Mouse (Mus musculus) limb, embryonic 10.5 days (tissue): ENCODE measurements around the gene Extl1. TPM values are rescaled to one million over a fixed set of nuclear protein-coding genes. Genes with fewer than 3 reads are reported as not detected.

Source experiments
- DNase-seq: peaks from one replicate; pipeline ENCODE4 v3.0.0-alpha.2; 2017; ENCODE audit warnings: low spot score
- H3K27ac ChIP-seq: fragments of 300-500 bp; sonication (generic); 2 replicates; pipeline ENCODE4 v1.5.1; 2016; ENCODE audit warnings: mild to moderate bottlenecking
- H3K27me3 ChIP-seq: fragments of 300-500 bp; sonication (generic); 2 replicates; pipeline ENCODE4 v1.6.1; 2016; ENCODE audit warnings: low read depth, mild to moderate bottlenecking; ENCODE audit not compliant: poor library complexity, severe bottlenecking
- H3K36me3 ChIP-seq: fragments of 300-500 bp; sonication (generic); 2 replicates; pipeline ENCODE4 v1.6.1; 2016; ENCODE audit warnings: mild to moderate bottlenecking, moderate library complexity
- H3K4me1 ChIP-seq: fragments of 300-500 bp; sonication (generic); 2 replicates; pipeline ENCODE4 v1.6.1; 2016
- H3K4me3 ChIP-seq: fragments of 300-500 bp; sonication (generic); 2 replicates; pipeline ENCODE4 v1.5.1; 2016; ENCODE audit warnings: mild to moderate bottlenecking, moderate library complexity
- H3K9me3 ChIP-seq: fragments of 300-500 bp; sonication (generic); replicated peaks from 2 replicates; pipeline ENCODE4 v1.6.1; 2016; ENCODE audit warnings: mild to moderate bottlenecking
- WGBS: fragments of 180-500 bp; shearing (Covaris S2); methylation state at CpG from one replicate; pipeline ENCODE4 v1.1.7; 2016; 5-methylcytosine and 5-hydroxymethylcytosine counted together
- polyA plus RNA-seq: library from polyadenylated mRNA; unstranded; fragments of >200 nt; fragmentation: Nextera tagmentation; extraction: Ambion mirVana; gene quantifications from 2 replicates; pipeline ENCODE4 v1.2.1, GENCODE M21; 2016

Extl1 gene
- polyA plus RNA-seq, 1 experiment from 2014 or later: 0.75 TPM

GRCm38 (mm10) chr4:134401856-134402570 lies 18.4 kb upstream of the Extl1 start:
- peaks cover 35% of the 10 kb centered on the region for H3K4me1 ChIP-seq
- DNase-seq: no peak

GRCm38 (mm10) chr4:134401181-134401661 lies 17.6 kb upstream of the Extl1 start:
- H3K27ac ChIP-seq: peak overlapping the region; percentile 72
- H3K27me3 ChIP-seq: no peaks in the 10 kb centered on the region
- 0 out of 2 replicates have a peak, but pooled peaks cover 2% of the 10 kb centered on the region for H3K36me3 ChIP-seq
- peaks cover 42% of the 10 kb centered on the region for H3K4me1 ChIP-seq
- H3K9me3 ChIP-seq: no peaks in the 10 kb centered on the region
- WGBS: 14% methylated on average over 19 of the region's 19 CpGs
- peak overlapping the region; percentile 50 for H3K4me3 ChIP-seq
- DNase-seq: peak; percentile 71

More at GRCm38 (mm10) chr4:134401856-134402570, 18.4 kb upstream of the Extl1 start:
- WGBS: 69% methylated on average over 16 of the region's 16 CpGs
- Histone ChIP-seq H3K4me3 (peak overlapping the region; percentile 50; the same call in 1 of the 2 replicates), H3K9me3 (no peaks in the 10 kb centered on the region), H3K27ac (no peak overlapping the region; the same call in 1 of the 2 replicates), H3K27me3 (no peaks in the 10 kb centered on the region), H3K36me3 (0 out of 2 replicates have a peak, but pooled peaks cover 2% of the 10 kb centered on the region)

- peaks cover 42% of the 10 kb centered on the region for H3K4me1 ChIP-seq
- H3K9me3 ChIP-seq: no peaks in the 10 kb centered on the region
- no peak for DNase-seq
- 0 out of 2 replicates have a peak, but pooled peaks cover 2% of the 10 kb centered on the region for H3K36me3 ChIP-seq
- H3K4me3 ChIP-seq: no peak overlapping the region
- H3K27me3 ChIP-seq: no peaks in the 10 kb centered on the region
- 40% methylated on average over 5 of the region's 5 CpGs for WGBS
- no peak overlapping the region for H3K27ac ChIP-seq
These were observed 16.6 kb upstream of the Extl1 start for GRCm38 (mm10) chr4:134400206-134400605.

GRCm38 (mm10) chr4:134397732-134398131 lies 14.1 kb upstream of the Extl1 start:
- WGBS: 88% methylated on average over 9 of the region's 9 CpGs
- Histone ChIP-seq H3K27me3 (no peaks in the 10 kb centered on the region), H3K9me3 (no peaks in the 10 kb centered on the region), H3K4me3 (no peak overlapping the region), H3K4me1 (peaks cover 45% of the 10 kb centered on the region), H3K27ac (no peak overlapping the region), H3K36me3 (no peaks in the 10 kb centered on the region)
- no peak for DNase-seq

GRCm38 (mm10) chr4:134397121-134397520 lies 13.5 kb upstream of the Extl1 start:
- H3K9me3 ChIP-seq: no peaks in the 10 kb centered on the region
- WGBS: 53% methylated on average over 7 of the region's 7 CpGs
- H3K4me1 ChIP-seq: peaks cover 48% of the 10 kb centered on the region
- H3K27ac ChIP-seq: peak overlapping the region; percentile 71
- H3K27me3 ChIP-seq: no peaks in the 10 kb centered on the region
- peak overlapping the region; percentile 57 for H3K4me3 ChIP-seq
- H3K36me3 ChIP-seq: no peaks in the 10 kb centered on the region
- no peak for DNase-seq

- peak; percentile 94 for DNase-seq
- peaks cover 39% of the 10 kb centered on the region for H3K4me1 ChIP-seq
- H3K36me3 ChIP-seq: no peaks in the 10 kb centered on the region
- H3K9me3 ChIP-seq: no peaks in the 10 kb centered on the region
- H3K4me3 ChIP-seq: peak within 1 kb of the TSS; percentile 57
- no peaks in the 10 kb centered on the region for H3K27me3 ChIP-seq
- H3K27ac ChIP-seq: peak within 1 kb of the TSS; percentile 75
- WGBS: under 1% methylated on average over 31 of the region's 31 CpGs
These were observed 12.6 kb upstream of the Extl1 start, which contains the start of gene Pafah2 for GRCm38 (mm10) chr4:134395977-134396825. TSS of gene Pafah2 (plus strand) at chr4:134396320.

GRCm38 (mm10) chr4:134395142-134395541 lies 11.5 kb upstream of the Extl1 start:
- Histone ChIP-seq H3K4me1 (peaks cover 29% of the 10 kb centered on the region), H3K27me3 (no peaks in the 10 kb centered on the region), H3K27ac (no peak overlapping the region), H3K9me3 (no peaks in the 10 kb centered on the region), H3K36me3 (no peaks in the 10 kb centered on the region), H3K4me3 (no peak overlapping the region)
- WGBS: 88% methylated on average over 7 of the region's 7 CpGs
- DNase-seq: no peak

GRCm38 (mm10) chr4:134393026-134393425 lies 9.4 kb upstream of the Extl1 start:
- Histone ChIP-seq H3K9me3 (no peaks in the 10 kb centered on the region), H3K4me1 (peaks cover 28% of the 10 kb centered on the region), H3K27me3 (no peaks in the 10 kb centered on the region), H3K4me3 (no peak overlapping the region), H3K27ac (peak overlapping the region; percentile 57; the same call in 1 of the 2 replicates), H3K36me3 (no peaks in the 10 kb centered on the region)
- DNase-seq: peak; percentile 50
- 31% methylated on average over 12 of the region's 12 CpGs for WGBS

GRCm38 (mm10) chr4:134392595-134392994 lies 8.9 kb upstream of the Extl1 start:
- 27% methylated on average over 8 of the region's 8 CpGs for WGBS
- H3K27me3 ChIP-seq: no peaks in the 10 kb centered on the region
- peaks cover 24% of the 10 kb centered on the region for H3K4me1 ChIP-seq
- H3K4me3 ChIP-seq: peak overlapping the region; percentile 13; the same call in 1 of the 2 replicates
- H3K9me3 ChIP-seq: no peaks in the 10 kb centered on the region
- DNase-seq: no peak
- no peaks in the 10 kb centered on the region for H3K36me3 ChIP-seq
- H3K27ac ChIP-seq: peak overlapping the region; percentile 57; the same call in 1 of the 2 replicates

GRCm38 (mm10) chr4:134391636-134392035 lies 8.0 kb upstream of the Extl1 start:
- Histone ChIP-seq H3K27ac (no peak overlapping the region), H3K9me3 (no peaks in the 10 kb centered on the region), H3K36me3 (no peaks in the 10 kb centered on the region), H3K27me3 (no peaks in the 10 kb centered on the region), H3K4me1 (peaks cover 14% of the 10 kb centered on the region), H3K4me3 (no peak overlapping the region)
- 94% methylated on average over 1 of the region's 1 CpGs for WGBS
- no peak for DNase-seq

GRCm38 (mm10) chr4:134388397-134388796 lies 4.7 kb upstream of the Extl1 start:
- H3K36me3 ChIP-seq: no peaks in the 10 kb centered on the region
- no peaks in the 10 kb centered on the region for H3K27me3 ChIP-seq
- no peaks in the 10 kb centered on the region for H3K9me3 ChIP-seq
- H3K27ac ChIP-seq: no peak overlapping the region
- WGBS: 13% methylated on average over 5 of the region's 5 CpGs
- H3K4me3 ChIP-seq: no peak overlapping the region
- peaks cover 11% of the 10 kb centered on the region for H3K4me1 ChIP-seq
- peak; percentile 84 for DNase-seq

GRCm38 (mm10) chr4:134387268-134387667 lies 3.6 kb upstream of the Extl1 start:
- Histone ChIP-seq H3K27ac (no peak overlapping the region), H3K4me1 (peaks cover under 1% of the 10 kb centered on the region; the same call in 1 of the 2 replicates), H3K9me3 (no peaks in the 10 kb centered on the region), H3K27me3 (no peaks in the 10 kb centered on the region), H3K4me3 (no peak overlapping the region), H3K36me3 (no peaks in the 10 kb centered on the region)
- no peak for DNase-seq
- 81% methylated on average over 6 of the region's 6 CpGs for WGBS
